Mouse (Mus musculus): Measurements from ENCODE around the gene Ddx25. TPM values are rescaled to one million over a fixed set of nuclear protein-coding genes. Genes with fewer than 3 reads are reported as not detected.

Gene Ddx25
- polyA plus RNA-seq, 1 experiment, result not detected

GRCm38 (mm10) chr9:35543099-35543860 is 15.0 kb downstream of the Ddx25 start:
- Histone ChIP-seq H3K4me1 (ENCODE audit: control insufficient read depth, insufficient read depth, low read length) (0 out of 2 replicates have a peak, but pooled peaks cover 3% of the 10 kb centered on the region), H3K4me3 (ENCODE audit: insufficient read depth, low read length) (no peak overlapping the region), H3K27ac (ENCODE audit: insufficient read depth, low read depth, low read length) (no peak overlapping the region)
- TF ChIP-seq CTCF (IDR thresholded peaks at IDR 0.05; ENCODE audit: low read depth, low read length) (no peak), POLR2A (IDR thresholded peaks at IDR 0.05; ENCODE audit: borderline replicate concordance, low read depth, low read length) (no peak)

GRCm38 (mm10) chr9:35541941-35542340 is 16.4 kb downstream of the Ddx25 start:
- TF ChIP-seq CTCF (IDR thresholded peaks at IDR 0.05; ENCODE audit: low read depth, low read length) (no peak), POLR2A (IDR thresholded peaks at IDR 0.05; ENCODE audit: borderline replicate concordance, low read depth, low read length) (no peak)
- Histone ChIP-seq H3K27ac (ENCODE audit: insufficient read depth, low read depth, low read length) (no peak overlapping the region), H3K4me1 (ENCODE audit: control insufficient read depth, insufficient read depth, low read length) (0 out of 2 replicates have a peak, but pooled peaks cover 2% of the 10 kb centered on the region), H3K4me3 (ENCODE audit: insufficient read depth, low read length) (no peak overlapping the region)

GRCm38 (mm10) chr9:35541488-35541887 is 16.8 kb downstream of the Ddx25 start:
- TF ChIP-seq POLR2A (IDR thresholded peaks at IDR 0.05; ENCODE audit: borderline replicate concordance, low read depth, low read length) (no peak), CTCF (IDR thresholded peaks at IDR 0.05; ENCODE audit: low read depth, low read length) (peak; percentile 37; the same call in 1 of the 2 replicates)
- H3K4me1 ChIP-seq (ENCODE audit: control insufficient read depth, insufficient read depth, low read length), result no peaks in the 10 kb centered on the region
- no peak overlapping the region for H3K27ac ChIP-seq (ENCODE audit: insufficient read depth, low read depth, low read length)
- no peak overlapping the region for H3K4me3 ChIP-seq (ENCODE audit: insufficient read depth, low read length)

GRCm38 (mm10) chr9:35541024-35541423 is 17.3 kb downstream of the Ddx25 start:
- TF ChIP-seq CTCF (IDR thresholded peaks at IDR 0.05; ENCODE audit: low read depth, low read length) (no peak), POLR2A (IDR thresholded peaks at IDR 0.05; ENCODE audit: borderline replicate concordance, low read depth, low read length) (no peak)
- Histone ChIP-seq H3K4me3 (ENCODE audit: insufficient read depth, low read length) (no peak overlapping the region), H3K4me1 (ENCODE audit: control insufficient read depth, insufficient read depth, low read length) (no peaks in the 10 kb centered on the region), H3K27ac (ENCODE audit: insufficient read depth, low read depth, low read length) (no peak overlapping the region)

- TF ChIP-seq CTCF (IDR thresholded peaks at IDR 0.05; ENCODE audit: low read depth, low read length) (no peak), POLR2A (IDR thresholded peaks at IDR 0.05; ENCODE audit: borderline replicate concordance, low read depth, low read length) (no peak)
- no peak overlapping the region for H3K27ac ChIP-seq (ENCODE audit: insufficient read depth, low read depth, low read length)
These were observed 19.2 kb downstream of the Ddx25 start for GRCm38 (mm10) chr9:35539001-35539750.

GRCm38 (mm10) chr9:35535876-35536275 is 22.5 kb downstream of the Ddx25 start:
- no peaks in the 10 kb centered on the region for H3K4me1 ChIP-seq (ENCODE audit: control insufficient read depth, insufficient read depth, low read length)
- no peak overlapping the region for H3K4me3 ChIP-seq (ENCODE audit: insufficient read depth, low read length)
- TF ChIP-seq POLR2A (IDR thresholded peaks at IDR 0.05; ENCODE audit: borderline replicate concordance, low read depth, low read length), result no peak
- TF ChIP-seq CTCF (IDR thresholded peaks at IDR 0.05; ENCODE audit: low read depth, low read length), result no peak
- H3K27ac ChIP-seq (ENCODE audit: insufficient read depth, low read depth, low read length), result no peak overlapping the region

More at GRCm38 (mm10) chr9:35539001-35539750, 19.2 kb downstream of the Ddx25 start:
- H3K4me3 ChIP-seq (ENCODE audit: insufficient read depth, low read length), result no peak overlapping the region
- H3K4me1 ChIP-seq (ENCODE audit: control insufficient read depth, insufficient read depth, low read length), result no peaks in the 10 kb centered on the region

- Histone ChIP-seq H3K27ac (ENCODE audit: insufficient read depth, low read depth, low read length) (no peak overlapping the region), H3K4me3 (ENCODE audit: insufficient read depth, low read length) (no peak overlapping the region), H3K4me1 (ENCODE audit: control insufficient read depth, insufficient read depth, low read length) (no peaks in the 10 kb centered on the region)
- peak; percentile 73 for TF ChIP-seq CTCF (IDR thresholded peaks at IDR 0.05; ENCODE audit: low read depth, low read length)
- TF ChIP-seq POLR2A (IDR thresholded peaks at IDR 0.05; ENCODE audit: borderline replicate concordance, low read depth, low read length), result no peak
These were observed 23.2 kb downstream of the Ddx25 start for GRCm38 (mm10) chr9:35535110-35535509.

GRCm38 (mm10) chr9:35533266-35533665 is 25.1 kb downstream of the Ddx25 start:
- H3K27ac ChIP-seq (ENCODE audit: insufficient read depth, low read depth, low read length), result no peak overlapping the region
- H3K4me1 ChIP-seq (ENCODE audit: control insufficient read depth, insufficient read depth, low read length), result no peaks in the 10 kb centered on the region
- no peak overlapping the region for H3K4me3 ChIP-seq (ENCODE audit: insufficient read depth, low read length)
- TF ChIP-seq POLR2A (IDR thresholded peaks at IDR 0.05; ENCODE audit: borderline replicate concordance, low read depth, low read length) (no peak), CTCF (IDR thresholded peaks at IDR 0.05; ENCODE audit: low read depth, low read length) (no peak)

- no peak overlapping the region for H3K27ac ChIP-seq (ENCODE audit: insufficient read depth, low read depth, low read length)
These were observed 28.5 kb downstream of the Ddx25 start for GRCm38 (mm10) chr9:35529796-35530195.

GRCm38 (mm10) chr9:35529141-35529540 is 29.2 kb downstream of the Ddx25 start:
- TF ChIP-seq CTCF (IDR thresholded peaks at IDR 0.05; ENCODE audit: low read depth, low read length), result no peak
- Histone ChIP-seq H3K4me1 (ENCODE audit: control insufficient read depth, insufficient read depth, low read length) (no peaks in the 10 kb centered on the region), H3K27ac (ENCODE audit: insufficient read depth, low read depth, low read length) (no peak overlapping the region), H3K4me3 (ENCODE audit: insufficient read depth, low read length) (no peak overlapping the region)

More at GRCm38 (mm10) chr9:35529796-35530195, 28.5 kb downstream of the Ddx25 start:
- no peaks in the 10 kb centered on the region for H3K4me1 ChIP-seq (ENCODE audit: control insufficient read depth, insufficient read depth, low read length)
- TF ChIP-seq POLR2A (IDR thresholded peaks at IDR 0.05; ENCODE audit: borderline replicate concordance, low read depth, low read length), result no peak
- TF ChIP-seq CTCF (IDR thresholded peaks at IDR 0.05; ENCODE audit: low read depth, low read length), result no peak
- H3K4me3 ChIP-seq (ENCODE audit: insufficient read depth, low read length), result no peak overlapping the region
